Mouse (Mus musculus) stomach, postnatal 0 days (tissue): Measurements from ENCODE around the gene Hpd. TPM values are rescaled to one million over a fixed set of nuclear protein-coding genes. Genes with fewer than 3 reads are reported as not detected.

Source experiments
- ATAC-seq: fragments of 200-750 bp; cut with Nextera tagmentation; 2 replicates; pipeline ENCODE4 v1.8.0; 2017; ENCODE audit not compliant: low FRiP score, low TSS enrichment
- DNase-seq: peaks from one replicate; pipeline ENCODE4 v3.0.0-alpha.2; 2016; ENCODE audit warnings: low spot score
- H3K27ac ChIP-seq: fragments of 300-500 bp; sonication (generic); replicated peaks from 2 replicates; pipeline ENCODE4 v1.5.1; 2014; ENCODE audit warnings: mild to moderate bottlenecking, control low read depth
- H3K27me3 ChIP-seq: fragments of 300-500 bp; sonication (generic); 2 replicates; pipeline ENCODE4 v1.6.1; 2014; ENCODE audit warnings: low read length; ENCODE audit not compliant: control insufficient read depth, insufficient read depth
- H3K36me3 ChIP-seq: fragments of 300-500 bp; sonication (generic); 2 replicates; pipeline ENCODE4 v1.6.1; 2014; ENCODE audit warnings: low read length, mixed read lengths; ENCODE audit not compliant: control insufficient read depth, insufficient read depth
- H3K4me1 ChIP-seq: fragments of 300-500 bp; sonication (generic); replicated peaks from 2 replicates; pipeline ENCODE4 v1.6.1; 2014; ENCODE audit warnings: antibody characterized with exemption; ENCODE audit not compliant: control insufficient read depth, insufficient read depth
- H3K4me2 ChIP-seq: fragments of 300-500 bp; sonication (generic); replicated peaks from 2 replicates; pipeline ENCODE4 v1.6.1; 2014; ENCODE audit warnings: low read depth, mild to moderate bottlenecking, control low read depth, moderate library complexity
- H3K4me3 ChIP-seq: fragments of 300-500 bp; sonication (generic); 2 replicates; pipeline ENCODE4 v1.5.1; 2014; ENCODE audit warnings: low read depth, low read length, control low read depth
- H3K9ac ChIP-seq: fragments of 300-500 bp; sonication (generic); 2 replicates; pipeline ENCODE4 v1.6.1; 2014; ENCODE audit warnings: mild to moderate bottlenecking, low read length, control low read depth, mixed read lengths
- H3K9me3 ChIP-seq: fragments of 300-500 bp; sonication (generic); 2 replicates; pipeline ENCODE4 v1.6.1; 2016; ENCODE audit warnings: low read length; ENCODE audit not compliant: control insufficient read depth
- CTCF ChIP-seq: IDR thresholded peaks from 2 replicates; pipeline ENCODE4 v1.5.1; 2016; ENCODE audit warnings: antibody characterized with exemption, low read depth, mild to moderate bottlenecking, moderate library complexity
- EP300 ChIP-seq: optimal IDR thresholded peaks from 2 replicates; pipeline ENCODE3; 2016; ENCODE audit warnings: antibody characterized with exemption
- WGBS: fragments of 180-500 bp; shearing (Covaris S2); extraction: QIAGEN DNeasy Blood & Tissue Kit; methylation state at CpG from one replicate; pipeline ENCODE4 v1.1.7; 2014; 5-methylcytosine and 5-hydroxymethylcytosine counted together
- polyA plus RNA-seq: library from polyadenylated mRNA; unstranded; fragments of >200 nt; fragmentation: Nextera tagmentation; extraction: Ambion mirVana; gene quantifications from 2 replicates; pipeline ENCODE4 v1.2.1, GENCODE M21; 2015

Gene Hpd
- polyA plus RNA-seq, 1 experiment from 2014 or later = 0.69 TPM

GRCm38 (mm10) chr5:123137044-123137909 lies 45.2 kb downstream of the Hpd start:
- Histone ChIP-seq H3K4me2 (peak overlapping the region; percentile 100), H3K4me3 (peak overlapping the region; percentile 92), H3K4me1 (peaks cover 21% of the 10 kb centered on the region), H3K27me3 (no peaks in the 10 kb centered on the region), H3K9me3 (no peaks in the 10 kb centered on the region), H3K9ac (peak overlapping the region; percentile 99), H3K27ac (peak overlapping the region; percentile 100), H3K36me3 (no peaks in the 10 kb centered on the region)
- 3% methylated on average over 20 of the region's 20 CpGs for WGBS
- ATAC-seq (peak; percentile 42), DNase-seq (peak; percentile 97)
- TF ChIP-seq CTCF (no peak), EP300 (peak; percentile 90)

DNA sequence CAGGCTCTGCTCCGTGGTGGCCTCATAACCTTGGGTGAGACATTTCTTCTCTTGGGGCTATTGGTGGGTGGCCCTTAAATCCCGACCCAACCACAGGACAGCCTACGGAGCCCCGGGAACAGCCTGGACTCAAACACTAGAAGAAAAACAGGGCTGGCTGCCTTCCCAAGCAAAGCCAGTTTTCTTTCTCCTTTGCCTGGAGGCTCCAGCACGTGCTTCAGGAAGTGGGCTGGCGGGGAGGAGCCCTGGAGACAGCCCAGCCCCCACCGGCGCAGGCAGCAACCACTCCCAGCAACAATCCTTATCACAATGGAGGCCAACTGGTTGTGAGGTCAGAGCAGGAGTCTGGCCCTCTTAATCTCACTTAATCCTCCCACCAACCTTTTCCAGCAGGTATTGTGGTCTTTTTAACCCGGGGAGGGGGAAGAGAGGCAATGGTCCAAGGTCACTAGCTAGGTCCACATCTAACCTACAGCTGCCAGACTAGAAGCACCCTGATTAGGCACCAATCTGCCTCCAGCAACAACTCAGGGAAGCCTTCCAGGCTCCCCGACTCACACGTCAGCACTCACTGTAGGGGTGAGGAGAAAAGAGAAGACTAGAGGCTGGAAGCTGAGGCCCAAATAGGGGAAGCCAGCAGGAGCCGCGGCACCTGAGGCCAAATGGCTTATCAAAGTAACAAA lies 46.0 kb downstream of the Hpd start:
- H3K4me3 ChIP-seq = peak overlapping the region; percentile 92
- H3K9ac ChIP-seq = peak overlapping the region; percentile 99
- H3K9me3 ChIP-seq = no peaks in the 10 kb centered on the region
- H3K27ac ChIP-seq = peak overlapping the region; percentile 100
- H3K4me1 ChIP-seq = peaks cover 21% of the 10 kb centered on the region
- 2% methylated on average over 13 of the region's 13 CpGs for WGBS
- ATAC-seq = peak; percentile 67
- H3K4me2 ChIP-seq = peak overlapping the region; percentile 100
- no peaks in the 10 kb centered on the region for H3K36me3 ChIP-seq
- peak; percentile 95 for DNase-seq
- H3K27me3 ChIP-seq = no peaks in the 10 kb centered on the region
- TF ChIP-seq CTCF (no peak), EP300 (no peak)

DNA sequence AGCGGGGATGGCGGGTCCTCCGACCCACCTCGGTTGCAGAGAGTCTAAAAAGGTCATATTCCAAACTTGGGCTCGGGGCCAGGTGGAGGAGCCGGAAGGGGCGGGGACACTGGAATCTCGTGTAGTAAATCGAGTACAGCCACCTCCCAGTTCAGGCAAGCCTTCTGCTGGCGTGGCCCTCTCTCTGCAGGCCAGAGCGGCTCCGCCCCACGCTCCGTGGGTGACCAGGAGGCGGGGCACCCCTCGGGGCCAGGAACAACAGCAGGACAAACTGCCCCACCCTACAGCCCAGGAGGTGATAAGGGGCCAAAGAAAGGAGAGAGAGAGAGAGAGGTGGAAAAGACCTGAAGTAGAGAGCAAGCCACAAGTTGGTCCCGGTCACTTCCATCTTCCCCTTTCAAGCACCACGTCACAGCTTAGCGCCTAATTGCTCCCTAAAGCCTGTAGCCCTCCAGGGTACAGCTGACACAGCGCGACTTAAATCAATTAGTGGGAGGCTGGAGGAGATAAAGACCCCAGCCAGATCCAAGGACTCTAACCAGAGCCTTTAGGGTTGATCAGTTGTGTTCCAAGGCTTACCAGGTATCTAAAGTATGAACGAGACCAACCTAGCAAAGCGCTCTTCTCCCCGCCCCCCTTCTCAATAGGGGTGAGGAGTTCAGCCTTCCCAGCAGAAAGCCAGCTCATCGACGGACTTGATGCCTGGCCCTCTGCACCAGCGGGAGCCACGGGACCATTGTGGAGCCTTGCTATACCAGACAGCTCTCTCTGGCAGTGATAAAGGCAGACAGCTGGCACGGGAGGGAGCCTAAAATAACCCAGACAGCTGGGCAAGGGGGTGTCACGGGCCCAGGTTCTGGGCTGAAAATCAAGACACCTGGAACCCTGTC lies 46.8 kb downstream of the Hpd start:
- H3K27ac ChIP-seq = peak overlapping the region; percentile 100
- DNase-seq (peak; percentile 98), ATAC-seq (peak; percentile 70)
- H3K4me2 ChIP-seq = peak overlapping the region; percentile 100
- TF ChIP-seq EP300 = peak; percentile 84
- peak; percentile 49 for TF ChIP-seq CTCF
- H3K4me3 ChIP-seq = peak overlapping the region; percentile 92
- H3K9ac ChIP-seq = peak overlapping the region; percentile 99
- peaks cover 21% of the 10 kb centered on the region for H3K4me1 ChIP-seq
- H3K9me3 ChIP-seq = no peaks in the 10 kb centered on the region
- no peaks in the 10 kb centered on the region for H3K27me3 ChIP-seq
- no peaks in the 10 kb centered on the region for H3K36me3 ChIP-seq
- 1% methylated on average over 30 of the region's 30 CpGs for WGBS

GRCm38 (mm10) chr5:123134875-123135382 lies 47.6 kb downstream of the Hpd start:
- WGBS = 23% methylated on average over 8 of the region's 8 CpGs
- no peaks in the 10 kb centered on the region for H3K9me3 ChIP-seq
- H3K9ac ChIP-seq = peak overlapping the region; percentile 99
- H3K4me3 ChIP-seq = peak overlapping the region; percentile 92
- no peaks in the 10 kb centered on the region for H3K36me3 ChIP-seq
- no peak for ATAC-seq
- no peak for DNase-seq
- no peaks in the 10 kb centered on the region for H3K27me3 ChIP-seq
- H3K4me1 ChIP-seq = peaks cover 21% of the 10 kb centered on the region
- peak overlapping the region; percentile 100 for H3K27ac ChIP-seq
- no peak for TF ChIP-seq CTCF
- TF ChIP-seq EP300 = no peak
- peak overlapping the region; percentile 100 for H3K4me2 ChIP-seq

DNA sequence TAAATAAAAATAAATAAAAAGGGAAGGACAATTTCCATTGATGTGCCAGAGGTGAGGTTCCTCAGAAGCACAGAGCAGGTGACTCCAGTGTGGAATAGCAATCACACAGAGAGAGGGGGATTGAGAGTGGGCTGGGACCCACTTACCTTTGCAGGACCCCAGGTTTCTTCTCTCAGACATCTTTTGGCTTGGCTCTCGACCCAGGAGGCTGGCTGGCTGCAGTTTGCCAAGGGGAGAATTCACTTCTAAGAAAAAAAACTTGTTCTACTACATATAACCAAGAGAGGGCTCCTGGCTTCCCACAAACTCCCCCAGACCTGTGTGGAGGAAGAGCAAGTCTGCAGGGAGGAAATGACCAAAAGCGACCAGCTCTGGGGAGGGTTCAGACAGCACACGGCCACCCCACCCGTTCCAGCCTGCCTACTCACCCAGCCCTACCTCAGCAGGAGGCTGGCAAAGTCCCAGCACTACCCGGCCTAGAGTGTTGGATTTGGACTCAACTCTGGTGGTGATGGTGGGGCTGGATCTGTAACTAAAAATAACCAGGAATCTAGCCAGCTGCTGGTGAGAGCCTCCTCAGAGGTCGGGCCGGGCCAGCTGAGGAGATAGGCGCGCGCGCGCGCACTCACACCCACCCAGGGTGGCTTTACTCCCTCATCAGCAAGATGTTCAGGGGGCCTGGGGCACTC lies 48.2 kb downstream of the Hpd start:
- ATAC-seq = no peak
- no peaks in the 10 kb centered on the region for H3K36me3 ChIP-seq
- H3K27me3 ChIP-seq = no peaks in the 10 kb centered on the region
- peak; percentile 27 for TF ChIP-seq CTCF
- TF ChIP-seq EP300 = no peak
- 15% methylated on average over 13 of the region's 13 CpGs for WGBS
- H3K4me3 ChIP-seq = peak overlapping the region; percentile 92; the same call in 1 of the 2 replicates
- peak overlapping the region; percentile 99 for H3K9ac ChIP-seq
- H3K4me2 ChIP-seq = peak overlapping the region; percentile 100
- H3K4me1 ChIP-seq = peaks cover 21% of the 10 kb centered on the region
- H3K27ac ChIP-seq = peak overlapping the region; percentile 100
- no peaks in the 10 kb centered on the region for H3K9me3 ChIP-seq
- DNase-seq = peak; percentile 71
